Mouse (Mus musculus): ENCODE data around the gene Pigq. TPM values are rescaled to one million over a fixed set of nuclear protein-coding genes. Genes with fewer than 3 reads are reported as not detected.

Gene Pigq
- total and polyA plus RNA-seq, 3 experiments = 18.5 to 97.2 (median 28.1) TPM

- Histone ChIP-seq H3K9ac (ENCODE audit: insufficient read depth, low read depth) (no peak overlapping the region), H3K79me2 (replicated peaks; ENCODE audit: control insufficient read depth, extremely low read depth, insufficient read depth, poor library complexity, severe bottlenecking) (no peaks in the 10 kb centered on the region), H3K4me3 (replicated peaks in 1 of 3; ENCODE audit: low read depth in 2 of 3, low read length in 2 of 3, poor library complexity in 1 of 3) (no peak overlapping the region), H3K4me2 (ENCODE audit: insufficient read depth, low read depth, poor library complexity, severe bottlenecking) (no peak overlapping the region), H3K27ac (ENCODE audit: insufficient read depth, low read depth) (no peak overlapping the region), H3K36me3 (replicated peaks in 1 of 2; ENCODE audit: control insufficient read depth in 1 of 2, insufficient read depth in 1 of 2, low read length in 1 of 2) (no peaks in the 10 kb centered on the region), H3K4me1 (ENCODE audit: control insufficient read depth in 1 of 2, insufficient read depth in 2 of 2) (peaks cover 2 to 3% of the 10 kb centered on the region in 2 experiments; a peak in 1 of 4 replicates), H3K27me3 (replicated peaks) (peaks cover 67% of the 10 kb centered on the region), H3K9me3 (replicated peaks; ENCODE audit: low read length) (no peaks in the 10 kb centered on the region)
- in situ Hi-C loops (cut with MboI; ENCODE audit: low pct_ligation_motif_present, low pct_unique_long_range_greater_than_20kb, low sequenced_read_pairs) (no loop called here), dilution Hi-C loops (cut with MboI; ENCODE audit: extremely low pct_ligation_motif_present, extremely low pct_unique_long_range_greater_than_20kb, low sequenced_read_pairs) (no loop called here)
- TF ChIP-seq ETS1 (conservative IDR thresholded peaks at IDR 0.05; ENCODE audit: low read depth, low read length) = no peak
- TF ChIP-seq CHD2 (IDR thresholded peaks at IDR 0.05; ENCODE audit: low read length) = no peak
- TF ChIP-seq GABPA (IDR thresholded peaks at IDR 0.05; ENCODE audit: insufficient replicate concordance, low read depth, low read length) = no peak
- no peak for TF ChIP-seq USF1 (IDR thresholded peaks at IDR 0.05; ENCODE audit: low read depth, low read length)
- TF ChIP-seq MAX (IDR thresholded peaks at IDR 0.05; ENCODE audit: low read length) = no peak
- no peak for TF ChIP-seq ZC3H11A (IDR thresholded peaks at IDR 0.05; ENCODE audit: low read depth, low read length)
- no peak for TF ChIP-seq JUND (conservative IDR thresholded peaks at IDR 0.05; ENCODE audit: low read depth, low read length)
- no peak for TF ChIP-seq SIN3A (IDR thresholded peaks at IDR 0.05; ENCODE audit: low read length)
- TF ChIP-seq UBTF (IDR thresholded peaks at IDR 0.05; ENCODE audit: low read depth, low read length) = no peak
- TF ChIP-seq BHLHE40 (IDR thresholded peaks at IDR 0.05; ENCODE audit: low read depth, low read length) = no peak
- TF ChIP-seq EP300 (IDR thresholded peaks at IDR 0.05; ENCODE audit: low read length) = no peak
- TF ChIP-seq MEF2A (IDR thresholded peaks at IDR 0.05; ENCODE audit: borderline replicate concordance, low read depth, low read length) = no peak
- no peak for DNase-seq (ENCODE audit: extremely low read depth)
Measured at GRCm38 (mm10) chr17:25950706-25951105, 6.0 kb upstream of the Pigq start.

GRCm38 (mm10) chr17:25949981-25950380 is 5.2 kb upstream of the Pigq start:
- H3K27me3 ChIP-seq (replicated peaks) = peaks cover 69% of the 10 kb centered on the region
- dilution Hi-C loops (cut with MboI; ENCODE audit: extremely low pct_ligation_motif_present, extremely low pct_unique_long_range_greater_than_20kb, low sequenced_read_pairs) = no loop called here

GRCm38 (mm10) chr17:25948051-25948450 is 3.3 kb upstream of the Pigq start:
- no peak overlapping the region for H3K9ac ChIP-seq (ENCODE audit: insufficient read depth, low read depth)
- peaks cover 2 to 7% of the 10 kb centered on the region in 2 experiments; a peak in 2 of 4 replicates for H3K4me1 ChIP-seq (ENCODE audit: control insufficient read depth in 1 of 2, insufficient read depth in 2 of 2)
- dilution Hi-C loops (cut with MboI; ENCODE audit: extremely low pct_ligation_motif_present, extremely low pct_unique_long_range_greater_than_20kb, low sequenced_read_pairs) (no loop called here), in situ Hi-C loops (cut with MboI; ENCODE audit: low pct_ligation_motif_present, low pct_unique_long_range_greater_than_20kb, low sequenced_read_pairs) (no loop called here)
- no peak for TF ChIP-seq ELF1 (IDR thresholded peaks at IDR 0.05; ENCODE audit: low read depth, low read length)
- TF ChIP-seq POLR2AphosphoS2 (IDR thresholded peaks at IDR 0.05; ENCODE audit: low read depth, low read length) = no peak
- no peak for TF ChIP-seq MAFK (IDR thresholded peaks at IDR 0.05; ENCODE audit: insufficient replicate concordance, low read length)
- no peak for TF ChIP-seq CTCF (conservative IDR thresholded peaks at IDR 0.05 in 1 of 2, IDR thresholded peaks at IDR 0.05 in 1 of 2; ENCODE audit: low read depth in 2 of 2, low read length in 2 of 2)
- TF ChIP-seq JUN (IDR thresholded peaks at IDR 0.05; ENCODE audit: insufficient read depth, low read depth, low read length) = no peak
- TF ChIP-seq USF1 (IDR thresholded peaks at IDR 0.05; ENCODE audit: low read depth, low read length) = no peak
- TF ChIP-seq ETS1 (conservative IDR thresholded peaks at IDR 0.05; ENCODE audit: low read depth, low read length) = no peak
- TF ChIP-seq ZMIZ1 (IDR thresholded peaks at IDR 0.05; ENCODE audit: low read depth, low read length) = no peak
- TF ChIP-seq MAZ (IDR thresholded peaks at IDR 0.05; ENCODE audit: low read depth, low read length) = no peak
- TF ChIP-seq BHLHE40 (IDR thresholded peaks at IDR 0.05; ENCODE audit: low read depth, low read length) = no peak
- no peak for TF ChIP-seq PAX5 (IDR thresholded peaks at IDR 0.05; ENCODE audit: low read length)
- H3K9me3 ChIP-seq (replicated peaks; ENCODE audit: low read length) = no peaks in the 10 kb centered on the region
- no peaks in the 10 kb centered on the region for H3K79me2 ChIP-seq (replicated peaks; ENCODE audit: control insufficient read depth, extremely low read depth, insufficient read depth, poor library complexity, severe bottlenecking)
- DNase-seq (ENCODE audit: extremely low read depth) = no peak
- no peak overlapping the region for H3K4me2 ChIP-seq (ENCODE audit: insufficient read depth, low read depth, poor library complexity, severe bottlenecking)
- H3K27me3 ChIP-seq (replicated peaks) = peaks cover 62% of the 10 kb centered on the region
- no peak overlapping the region for H3K4me3 ChIP-seq (replicated peaks in 1 of 3; ENCODE audit: low read depth in 2 of 3, low read length in 2 of 3, poor library complexity in 1 of 3)
- no peaks in the 10 kb centered on the region for H3K36me3 ChIP-seq (replicated peaks in 1 of 2; ENCODE audit: control insufficient read depth in 1 of 2, insufficient read depth in 1 of 2, low read length in 1 of 2)
- no peak overlapping the region for H3K27ac ChIP-seq (ENCODE audit: insufficient read depth, low read depth)

More at GRCm38 (mm10) chr17:25949981-25950380, 5.2 kb upstream of the Pigq start:
- in situ Hi-C loops (cut with MboI; ENCODE audit: low pct_ligation_motif_present, low pct_unique_long_range_greater_than_20kb, low sequenced_read_pairs) = no loop called here
- no peak overlapping the region for H3K4me2 ChIP-seq (ENCODE audit: insufficient read depth, low read depth, poor library complexity, severe bottlenecking)
- no peaks in the 10 kb centered on the region for H3K36me3 ChIP-seq (replicated peaks in 1 of 2; ENCODE audit: control insufficient read depth in 1 of 2, insufficient read depth in 1 of 2, low read length in 1 of 2)
- H3K4me3 ChIP-seq (replicated peaks in 1 of 3; ENCODE audit: low read depth in 2 of 3, low read length in 2 of 3, poor library complexity in 1 of 3) = no peak overlapping the region
- H3K9ac ChIP-seq (ENCODE audit: insufficient read depth, low read depth) = no peak overlapping the region
- H3K4me1 ChIP-seq (ENCODE audit: control insufficient read depth in 1 of 2, insufficient read depth in 2 of 2) = peaks cover 2 to 3% of the 10 kb centered on the region in 2 experiments; a peak in 1 of 4 replicates
- H3K9me3 ChIP-seq (replicated peaks; ENCODE audit: low read length) = no peaks in the 10 kb centered on the region
- H3K27ac ChIP-seq (ENCODE audit: insufficient read depth, low read depth) = no peak overlapping the region
- DNase-seq (ENCODE audit: extremely low read depth) = no peak
- TF ChIP-seq ETS1 (conservative IDR thresholded peaks at IDR 0.05; ENCODE audit: low read depth, low read length) (no peak), MAX (IDR thresholded peaks at IDR 0.05; ENCODE audit: low read length) (no peak)
- no peaks in the 10 kb centered on the region for H3K79me2 ChIP-seq (replicated peaks; ENCODE audit: control insufficient read depth, extremely low read depth, insufficient read depth, poor library complexity, severe bottlenecking)
